Mouse (Mus musculus) heart, embryonic 10.5 days (tissue): ENCODE measurements at regions not wholly inside any gene's neighbourhood (a gene's known extent, or its start where the extent isn't known, plus 50 kb on each side); places are given as distances from the start of the nearest gene placed in this dataset. TPM values are rescaled to one million over a fixed set of nuclear protein-coding genes. Genes with fewer than 3 reads are reported as not detected.

Experiments
- DNase-seq: peaks from one replicate; pipeline ENCODE4 v3.0.0-alpha.2; 2017; ENCODE audit warnings: low spot score
- H3K27ac ChIP-seq: fragments of 300-500 bp; sonication (generic); 2 replicates; pipeline ENCODE4 v1.5.1; 2016; ENCODE audit warnings: mild to moderate bottlenecking
- H3K27me3 ChIP-seq: fragments of 300-500 bp; sonication (generic); 2 replicates; pipeline ENCODE4 v1.6.1; 2016; ENCODE audit warnings: mild to moderate bottlenecking; ENCODE audit not compliant: poor library complexity, insufficient read depth, severe bottlenecking
- H3K36me3 ChIP-seq: fragments of 300-500 bp; sonication (generic); 2 replicates; pipeline ENCODE4 v1.6.1; 2016; ENCODE audit warnings: mild to moderate bottlenecking, moderate library complexity
- H3K4me1 ChIP-seq: fragments of 300-500 bp; sonication (generic); 2 replicates; pipeline ENCODE4 v1.6.1; 2016; ENCODE audit warnings: mild to moderate bottlenecking
- H3K4me3 ChIP-seq: fragments of 300-500 bp; sonication (generic); 2 replicates; pipeline ENCODE4 v1.5.1; 2016; ENCODE audit warnings: mild to moderate bottlenecking, moderate library complexity
- H3K9me3 ChIP-seq: fragments of 300-500 bp; sonication (generic); 2 replicates; pipeline ENCODE4 v1.6.1; 2016; ENCODE audit warnings: mild to moderate bottlenecking, moderate library complexity
- WGBS: fragments of 180-500 bp; shearing (Covaris S2); methylation state at CpG from one replicate; pipeline ENCODE4 v1.1.7; 2016; 5-methylcytosine and 5-hydroxymethylcytosine counted together
- microRNA-seq: library from miRNA; unstranded; fragments of <30 nt; microRNA quantifications from one replicate; pipeline ENCODE4, GENCODE M21; 2017

DNA sequence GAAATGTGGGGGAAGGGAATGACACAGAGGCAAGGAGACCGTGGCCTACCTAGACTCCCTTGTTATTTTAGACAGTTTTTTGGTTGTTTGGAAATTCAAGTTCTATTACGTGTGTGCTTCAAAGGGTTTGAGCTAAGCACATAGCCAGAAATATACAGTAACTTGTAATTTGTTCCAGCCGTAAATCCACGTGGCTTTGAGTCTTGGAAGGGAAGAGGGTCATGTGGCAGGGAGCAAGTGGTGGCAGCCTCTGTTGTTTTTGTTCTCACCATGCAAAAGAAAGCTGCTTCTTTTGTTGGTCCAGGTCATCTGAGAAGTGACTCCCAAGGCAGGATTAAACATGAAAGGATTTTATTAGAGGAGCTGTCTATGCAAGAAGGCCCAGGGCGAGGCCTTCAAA lies 153.1 kb downstream of the Snx13 start:
- Histone ChIP-seq H3K4me3 (no peak overlapping the region), H3K27me3 (no peaks in the 10 kb centered on the region), H3K27ac (no peak overlapping the region), H3K4me1 (no peaks in the 10 kb centered on the region), H3K36me3 (no peaks in the 10 kb centered on the region), H3K9me3 (no peaks in the 10 kb centered on the region)
- no peak for DNase-seq
- 74% methylated on average over 5 of the region's 5 CpGs for WGBS

Small RNA genes in the stretch of these regions (microRNA-seq; reads per million reads assigned to microRNA genes)
- gene Gm44396 = not detected
